Mouse (Mus musculus) gastrocnemius, postnatal 25 days (tissue): Measurements from ENCODE around the gene Msh3. TPM values are rescaled to one million over a fixed set of nuclear protein-coding genes. Genes with fewer than 3 reads are reported as not detected.
"Not testable (repeated sequence)": the region's sequence is repeated elsewhere in the genome, so short reads cannot be mapped to it uniquely, and the experiment has no call there.

Experiments used
- DNase-seq: peaks from one replicate; pipeline ENCODE4 v3.0.0; 2022
- total RNA-seq, 2 experiments: library from RNA; stranded (reverse); gene quantifications; 1 replicate in 1 of 2; 2 replicates in 1 of 2; pipeline ENCODE4 v1.2.3; 2021

The Msh3 gene
- total RNA-seq, 2 experiments from 2014 or later, result 11.2 to 11.5 TPM

DNA sequence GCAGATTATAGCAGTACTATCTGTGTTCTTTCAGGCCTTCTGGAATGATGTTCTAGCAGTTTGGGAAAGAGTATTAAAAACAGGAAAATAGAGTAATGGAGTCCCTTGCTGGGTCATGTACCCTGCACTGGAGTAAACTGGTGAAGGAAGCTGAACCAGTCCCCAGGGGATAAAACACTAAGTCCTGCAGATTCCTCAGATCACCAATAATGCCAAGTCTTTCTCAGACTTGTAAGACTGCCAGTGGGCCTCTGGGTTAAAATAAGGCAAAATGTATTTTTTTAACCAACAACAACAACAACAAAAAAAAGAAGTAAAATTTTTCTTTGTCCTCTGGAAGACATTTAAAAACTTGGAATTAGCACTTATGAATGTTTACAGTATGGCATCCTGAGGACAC is 102.5 kb downstream of the Msh3 start:
- DNase-seq, result no peak

DNA sequence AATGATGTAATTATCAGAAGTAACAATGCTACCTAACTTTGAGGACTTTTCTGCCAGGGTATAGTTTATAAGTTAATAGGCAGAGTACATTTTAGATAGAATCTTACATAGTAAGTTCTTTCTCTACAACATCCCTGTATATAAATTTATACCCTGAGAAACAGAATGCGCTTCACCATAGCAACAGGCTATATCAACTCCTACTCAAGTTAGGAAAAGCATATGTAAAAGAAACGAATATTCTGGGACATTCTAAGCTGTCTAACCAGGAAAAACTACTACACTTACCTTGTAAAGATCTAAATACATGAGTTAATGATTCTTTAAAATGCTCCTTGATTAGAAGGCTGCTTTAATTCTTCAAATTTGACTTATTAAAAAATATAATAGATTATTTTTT is 107.2 kb downstream of the Msh3 start:
- no peak for DNase-seq

GRCm38 (mm10) chr13:92246966-92247365 is 107.8 kb downstream of the Msh3 start:
- DNase-seq, result no peak

DNA sequence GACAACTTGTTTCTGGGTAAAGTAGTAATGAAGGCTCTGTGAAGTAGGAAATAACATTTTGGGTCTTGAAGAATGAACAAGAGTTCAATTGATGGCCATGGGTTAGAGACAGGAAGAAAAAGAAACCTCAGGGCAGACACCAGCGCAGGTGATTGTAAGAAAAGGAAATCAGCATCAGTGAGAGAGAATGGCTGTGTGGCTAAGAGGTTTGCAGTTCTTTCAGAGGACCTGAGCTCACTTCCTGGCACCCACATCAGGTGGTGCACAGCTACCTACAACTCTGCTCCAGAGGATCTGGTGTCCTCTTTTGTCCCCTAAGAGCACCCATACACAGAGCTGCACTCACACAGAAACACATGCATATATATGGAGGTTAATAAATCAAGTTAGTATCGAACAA is 110.1 kb downstream of the Msh3 start:
- DNase-seq, result no peak

GRCm38 (mm10) chr13:92241426-92241825 is 113.4 kb downstream of the Msh3 start:
- DNase-seq, result no peak

- DNase-seq, result no peak
Measured at GRCm38 (mm10) chr13:92237887-92238286, 116.9 kb downstream of the Msh3 start.

GRCm38 (mm10) chr13:92237016-92237415 is 117.8 kb downstream of the Msh3 start:
- no peak for DNase-seq

- DNase-seq, result no peak
Measured at GRCm38 (mm10) chr13:92232076-92232938, 122.5 kb downstream of the Msh3 start.

DNA sequence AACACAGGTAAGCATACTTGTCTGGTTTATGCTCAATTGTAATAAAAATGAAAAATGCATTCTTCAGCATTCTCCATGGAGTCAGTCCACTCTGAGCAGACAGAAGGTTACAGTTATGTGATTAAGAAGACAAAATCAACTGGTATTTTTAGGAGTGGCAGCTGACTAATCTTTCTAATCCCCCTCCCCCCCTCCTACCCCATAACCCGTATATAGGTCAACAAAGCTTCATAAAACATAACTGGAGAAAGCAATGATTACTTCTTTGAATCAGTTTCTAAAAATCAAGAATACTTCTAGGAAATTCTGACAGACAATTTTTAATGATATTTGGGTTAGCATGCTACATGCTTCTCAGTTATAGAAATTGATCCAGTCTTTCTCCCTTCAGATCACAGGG is 126.8 kb downstream of the Msh3 start:
- no peak for DNase-seq

DNA sequence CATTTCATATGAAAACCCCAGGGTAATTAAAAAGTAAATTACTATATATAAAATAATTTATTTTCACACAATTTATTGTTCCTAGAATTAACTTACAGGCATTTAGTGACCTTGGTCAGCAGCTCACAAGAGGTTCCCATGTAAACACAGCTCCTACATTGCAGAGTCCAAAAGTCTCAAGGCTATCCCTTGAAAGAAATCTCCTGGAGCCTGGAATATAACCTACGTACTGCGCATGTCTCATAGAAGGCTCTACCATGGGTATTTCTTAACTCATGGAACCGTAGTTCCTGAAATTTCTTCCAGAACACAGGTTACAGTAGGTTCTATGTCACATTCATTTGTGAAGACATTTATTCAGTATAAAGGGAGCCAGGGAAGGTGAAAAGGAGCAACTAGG is 131.2 kb downstream of the Msh3 start:
- DNase-seq, result no peak

GRCm38 (mm10) chr13:92222763-92223162 is 132.0 kb downstream of the Msh3 start:
- no peak for DNase-seq

DNA sequence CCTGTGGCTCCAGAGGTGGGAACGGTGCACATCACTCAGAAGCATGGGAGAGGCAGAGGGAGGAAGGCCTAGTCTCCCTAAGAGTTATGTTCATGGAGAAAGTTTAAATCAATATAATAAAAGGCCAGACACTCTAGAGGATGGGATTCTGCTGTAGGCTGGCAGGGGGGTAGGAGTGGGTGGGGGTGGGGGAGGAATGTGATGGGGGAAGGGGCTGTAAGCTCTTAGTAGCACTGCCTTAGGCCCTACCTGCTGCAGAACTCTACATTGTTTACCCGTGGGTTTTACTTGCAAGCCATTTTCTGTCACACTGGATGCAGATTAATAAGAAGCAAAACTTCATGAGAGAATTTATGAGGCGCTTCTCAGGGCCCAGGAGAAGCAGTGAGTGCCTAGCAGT is 135.0 kb downstream of the Msh3 start:
- DNase-seq, result no peak

DNA sequence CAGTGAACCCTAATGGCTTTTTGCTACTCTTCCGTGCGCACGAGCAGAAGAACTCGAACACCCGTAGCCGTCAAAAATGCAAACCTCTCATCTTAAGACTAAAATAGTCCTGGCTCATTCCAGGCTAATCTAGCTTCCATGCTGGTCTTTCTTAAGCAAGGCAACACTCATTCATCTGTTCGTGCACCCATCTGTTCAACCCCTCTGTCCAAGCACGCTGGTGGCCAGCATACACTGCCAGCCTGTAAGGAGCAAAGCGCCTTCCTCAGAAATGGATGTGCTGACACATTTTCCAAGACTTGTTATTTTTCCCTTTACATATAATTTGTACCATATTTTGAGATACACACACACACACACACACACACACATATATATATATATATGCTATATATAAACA is 137.6 kb downstream of the Msh3 start:
- no peak for DNase-seq

- no peak for DNase-seq
Measured at GRCm38 (mm10) chr13:92196860-92197259, 157.9 kb downstream of the Msh3 start.

DNA sequence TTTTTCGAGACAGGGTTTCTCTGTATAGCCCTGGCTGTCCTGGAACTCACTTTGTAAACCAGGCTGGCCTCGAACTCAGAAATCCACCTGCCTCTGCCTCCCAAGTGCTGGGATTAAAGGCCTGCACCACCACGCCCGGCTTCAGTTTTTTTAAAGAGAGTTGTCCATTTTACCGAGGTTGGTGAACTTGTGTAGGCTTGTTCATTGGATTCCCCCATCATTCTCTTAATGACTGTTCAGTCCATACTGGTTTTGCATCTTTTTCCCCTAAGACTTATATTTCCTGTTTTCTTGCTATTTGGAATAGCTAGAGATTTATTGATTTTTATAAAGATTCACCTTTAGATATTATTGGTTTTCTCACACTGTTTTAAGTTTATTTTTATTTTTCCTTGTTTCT is 161.0 kb downstream of the Msh3 start:
- DNase-seq, result not testable (repeated sequence)

- not testable (repeated sequence) for DNase-seq
Measured at GRCm38 (mm10) chr13:92172686-92173085, 182.1 kb downstream of the Msh3 start.

Other genes starting within 250 kb of the Msh3 start
- gene Rasgrf2, start 223.3 kb downstream of the Msh3 start, total RNA-seq, result 1 to 10 TPM; 3.3 to 4.8 TPM
- not detected for gene Gm20379, start 49.0 kb downstream of the Msh3 start, total RNA-seq
- gene Dhfr, start 277 bp downstream of the Msh3 start, total RNA-seq, result under 1 TPM; 0.69 to 0.78 TPM
- not detected for gene Ankrd34b, start 70.9 kb upstream of the Msh3 start, total RNA-seq
- gene Fam151b, start 129.0 kb upstream of the Msh3 start, total RNA-seq, result 1 to 10 TPM; 2.0 to 2.4 TPM
- 1 to 10 TPM; 8.6 to 8.7 TPM for gene Zfyve16, start 175.9 kb upstream of the Msh3 start, total RNA-seq
- gene Spz1, start 221.2 kb upstream of the Msh3 start, total RNA-seq, result not detected